Mouse (Mus musculus): ENCODE results near the gene Mup20. TPM values are rescaled to one million over a fixed set of nuclear protein-coding genes. Genes with fewer than 3 reads are reported as not detected.
"Not testable (repeated sequence)": the region's sequence is repeated elsewhere in the genome, so short reads cannot be mapped to it uniquely, and the experiment has no call there.

Mup20 gene
- total RNA-seq (2014; fragmentation: Nextera tagmentation): not detected in 2 replicates
- not detected in 2 replicates for total RNA-seq (2017)

DNA sequence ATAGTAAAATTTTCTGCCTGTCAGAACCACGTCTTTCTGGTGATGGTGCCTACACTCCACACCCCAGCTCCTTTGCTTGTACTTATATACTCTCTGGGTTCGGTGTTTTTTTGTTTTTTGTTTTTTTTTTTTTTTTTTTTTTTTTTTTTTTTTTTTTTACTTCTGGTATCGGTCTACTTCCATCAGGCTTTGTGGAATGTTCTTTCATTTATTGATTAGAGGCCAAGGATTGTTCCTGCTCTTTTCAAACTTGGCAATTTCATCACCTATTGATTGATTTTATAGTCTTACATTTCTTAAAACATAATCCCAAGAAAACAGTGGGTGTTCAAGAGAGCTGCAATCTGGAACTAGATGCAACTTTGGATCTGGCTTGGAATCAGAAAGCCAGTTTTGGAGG lies at the start of gene Mup20:
Gene Mup20, minus strand, starts transcription at position 101 of the 400 bp plus-strand sequence.
- ATAC-seq (replicated peaks; ENCODE audit: poor library complexity, severe bottlenecking): not testable (repeated sequence)

DNA sequence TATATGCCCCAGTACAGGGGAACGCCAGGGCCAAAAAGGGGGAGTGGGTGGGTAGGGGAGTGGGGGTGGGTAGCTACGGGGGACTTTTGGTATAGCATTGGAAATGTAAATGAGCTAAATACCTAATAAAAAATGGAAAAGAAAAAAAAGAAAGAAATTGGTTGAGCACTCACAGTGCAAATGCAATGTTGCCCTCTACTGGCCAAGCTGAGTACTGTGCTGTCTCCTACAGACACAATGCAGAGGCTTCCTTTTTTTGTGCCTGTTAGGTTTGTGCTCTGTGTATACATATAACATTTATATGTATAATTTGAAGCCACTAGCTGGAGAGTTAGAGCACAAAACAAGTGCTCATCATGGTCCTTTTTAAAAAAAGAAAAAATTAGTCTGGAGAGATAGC lies 49.4 kb upstream of the Mup20 start:
- peak; percentile 63; the same call in 1 of the 2 replicates for ATAC-seq (replicated peaks; ENCODE audit: poor library complexity, severe bottlenecking)

DNA sequence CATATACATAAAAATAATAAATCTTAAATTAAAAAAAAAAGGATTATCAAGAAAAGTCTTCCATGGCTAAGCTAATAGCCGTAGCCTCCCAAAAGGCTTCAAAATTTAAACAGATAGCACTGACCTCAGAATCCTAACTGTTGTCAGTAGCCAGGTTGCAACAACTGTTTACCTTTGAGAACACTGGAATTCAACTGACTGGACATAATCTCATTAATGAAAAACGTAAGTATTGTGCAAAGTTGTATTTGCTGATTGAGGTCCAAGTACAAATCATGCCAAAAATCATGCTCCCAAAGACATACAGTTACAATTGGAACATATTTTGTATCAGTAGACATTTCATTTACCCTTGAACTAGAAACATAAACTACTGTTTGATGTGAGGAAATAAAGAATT lies 34.0 kb upstream of the Mup20 start:
- ATAC-seq (replicated peaks; ENCODE audit: poor library complexity, severe bottlenecking): no peak

DNA sequence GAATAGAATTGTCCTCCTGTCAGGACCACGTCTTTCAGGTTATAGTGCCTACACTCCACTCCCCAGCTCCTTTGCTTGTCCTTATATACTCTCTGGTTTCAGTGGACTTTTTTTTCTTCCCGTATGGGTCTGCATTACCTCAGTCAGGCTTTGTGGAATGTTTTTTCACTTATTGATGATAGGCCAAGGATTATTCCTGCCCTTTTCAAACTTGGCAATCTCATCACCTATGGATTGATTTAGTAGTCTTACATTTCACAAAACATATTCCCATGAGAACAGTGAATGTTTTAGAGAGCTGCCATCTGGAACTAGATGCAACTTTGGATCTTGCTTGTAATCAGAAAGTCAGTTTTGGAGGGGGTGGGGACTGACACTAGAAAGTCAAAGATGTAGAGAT lies 33.3 kb upstream of the Mup20 start, which contains the start of gene Mup3:
Gene Mup3, minus strand, starts transcription at position 102 of the 400 bp plus-strand sequence.
- no peak for ATAC-seq (replicated peaks; ENCODE audit: poor library complexity, severe bottlenecking)

DNA sequence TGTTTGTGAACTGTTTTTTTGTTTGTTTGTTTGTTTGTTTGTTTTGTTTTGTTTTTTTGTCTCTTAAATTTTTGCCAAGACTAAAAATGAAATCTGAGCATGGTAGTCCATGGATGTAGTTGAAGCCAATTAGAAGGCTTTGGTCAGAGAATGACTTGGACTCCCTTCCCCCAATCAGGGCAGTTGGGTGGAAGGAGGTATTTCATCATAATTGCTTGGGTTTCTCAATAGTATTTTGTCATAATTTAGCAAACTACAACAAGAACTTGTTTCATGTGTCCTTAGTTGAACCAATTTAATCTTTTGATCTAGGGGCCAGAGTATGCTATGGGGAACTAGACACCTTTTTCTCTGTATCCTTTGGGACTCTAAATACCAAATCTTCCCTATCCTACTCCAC lies 28.8 kb upstream of the Mup20 start:
- peak; percentile 58 for ATAC-seq (replicated peaks; ENCODE audit: poor library complexity, severe bottlenecking)

DNA sequence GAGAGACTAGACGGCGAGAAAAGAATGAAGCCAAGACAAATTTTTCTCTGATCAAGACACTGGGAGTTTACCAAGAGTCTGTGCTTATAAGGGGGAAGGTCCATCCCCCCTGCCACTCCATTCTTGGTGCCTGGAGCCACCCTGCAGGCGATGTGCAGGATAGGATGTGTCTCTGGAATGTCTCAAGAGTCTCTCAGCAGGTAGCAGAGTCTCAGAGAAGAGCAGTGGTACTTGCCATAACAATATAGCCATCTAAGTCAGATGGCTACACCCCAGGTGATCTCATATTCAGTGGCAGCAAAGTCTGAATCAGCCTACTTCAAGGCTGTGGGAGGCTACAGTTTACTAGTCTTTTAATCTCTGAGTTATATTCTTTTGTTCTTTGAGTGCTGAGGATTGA lies 21.2 kb upstream of the Mup20 start:
- no peak for ATAC-seq (replicated peaks; ENCODE audit: poor library complexity, severe bottlenecking)

DNA sequence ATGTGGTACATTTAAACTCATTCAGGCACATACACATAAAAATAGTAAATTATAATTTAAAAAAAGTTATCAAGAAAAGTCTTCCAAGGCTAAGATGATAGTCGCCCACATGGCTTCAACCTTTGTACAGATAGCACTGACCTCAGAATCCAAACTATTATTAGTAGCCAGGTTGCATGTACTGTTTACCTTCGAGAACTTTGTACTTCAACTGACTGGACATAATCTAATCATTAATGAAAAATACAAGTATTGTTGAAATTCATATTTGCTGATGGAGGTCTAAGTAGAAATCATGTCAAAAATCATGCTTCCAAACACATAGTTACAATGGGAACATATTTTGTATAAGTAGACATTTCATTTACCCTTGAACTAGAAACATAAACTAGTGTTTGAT lies 822 bp upstream of the Mup20 start:
- ATAC-seq (replicated peaks; ENCODE audit: poor library complexity, severe bottlenecking): not testable (repeated sequence)

DNA sequence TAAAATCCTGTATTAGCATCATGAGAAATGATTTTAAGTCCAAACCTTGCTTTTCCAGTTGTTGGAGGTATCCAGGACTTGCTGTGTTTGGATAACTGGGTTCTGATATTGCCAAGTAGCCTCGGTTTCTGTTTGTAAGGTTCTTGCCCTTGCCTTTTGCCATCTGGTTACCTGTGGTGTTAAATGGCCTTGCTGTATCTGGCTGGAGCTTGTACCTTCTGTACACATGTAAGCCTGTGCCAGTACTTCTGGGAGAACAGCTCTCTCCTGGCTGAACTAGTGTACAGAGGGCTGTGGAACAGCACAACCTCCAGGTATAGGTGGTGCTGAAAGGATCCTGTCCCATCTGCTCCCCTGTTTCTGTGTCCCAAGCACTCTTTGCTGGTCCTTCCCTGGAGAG lies 27.7 kb downstream of the Mup20 start:
- no peak for ATAC-seq (replicated peaks; ENCODE audit: poor library complexity, severe bottlenecking)

DNA sequence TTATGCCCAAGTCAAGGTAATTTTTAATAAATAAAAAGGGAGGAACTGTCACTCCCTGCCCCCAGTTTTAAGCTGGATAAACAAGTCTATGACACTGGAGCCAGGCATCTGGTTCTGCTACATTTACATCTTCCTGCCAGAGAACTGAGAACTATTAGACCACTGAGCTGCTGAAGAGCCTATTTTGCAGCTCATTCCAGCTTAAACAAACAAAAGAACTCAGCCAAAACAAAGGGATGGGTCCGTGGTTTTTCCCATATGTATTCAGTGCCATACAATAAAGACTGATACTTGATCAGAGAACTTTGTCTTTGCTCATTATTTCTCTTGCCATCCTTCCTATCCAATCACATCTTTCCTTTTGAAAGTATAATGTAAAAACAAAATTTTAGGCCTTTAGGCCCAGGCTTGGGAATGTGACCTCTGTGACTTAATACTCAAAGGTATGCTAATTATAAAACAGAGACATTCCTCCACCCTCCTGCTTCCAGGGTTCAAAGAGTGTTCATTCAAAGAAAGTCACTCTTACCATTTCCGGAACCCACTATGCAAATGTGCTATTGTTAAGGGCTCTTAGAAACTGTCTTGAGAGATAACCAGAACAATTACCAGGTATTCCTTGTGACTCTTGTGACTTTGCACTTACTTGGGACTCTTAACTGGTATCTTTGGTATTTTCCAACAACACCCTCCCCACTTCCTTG lies 29.6 kb downstream of the Mup20 start:
- ATAC-seq (replicated peaks; ENCODE audit: poor library complexity, severe bottlenecking): no peak

DNA sequence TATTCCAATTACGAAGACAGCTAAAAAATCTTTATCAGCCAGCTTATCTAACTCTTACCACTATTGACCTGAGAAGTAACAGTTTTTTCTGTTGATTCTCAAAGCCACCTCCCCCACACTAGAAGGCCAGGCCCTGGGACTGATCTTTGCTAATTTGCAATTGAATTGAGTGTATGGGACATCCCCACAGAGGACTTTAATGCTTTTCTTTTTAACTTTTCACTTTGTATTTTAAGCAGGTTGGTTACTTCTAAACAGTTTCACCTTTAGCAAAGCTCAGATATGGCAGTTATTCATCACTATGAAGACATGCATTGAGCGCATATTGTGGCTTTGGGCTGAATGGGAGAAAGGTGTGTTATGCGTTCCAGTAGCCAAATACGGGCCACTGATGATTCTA lies 30.3 kb downstream of the Mup20 start:
- ATAC-seq (replicated peaks; ENCODE audit: poor library complexity, severe bottlenecking): no peak

DNA sequence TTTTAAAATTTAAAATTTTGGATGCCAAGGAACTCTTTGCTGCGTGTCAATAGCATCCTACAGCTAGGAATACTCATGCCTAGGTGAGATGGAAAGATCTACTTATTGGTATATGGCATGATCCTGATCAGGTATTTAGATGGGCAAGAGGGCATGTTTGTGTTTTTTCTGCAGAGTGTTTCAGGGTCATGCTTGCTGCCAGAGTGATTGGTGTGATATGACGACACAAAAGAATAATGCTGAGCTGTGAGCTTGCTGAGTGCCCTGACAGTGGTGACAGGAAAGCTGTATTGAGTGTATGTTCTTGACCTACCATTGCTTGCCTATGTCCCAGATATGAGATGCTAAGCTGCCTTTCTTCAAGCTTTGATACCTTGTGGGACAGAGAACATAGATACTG lies 30.8 kb downstream of the Mup20 start:
- ATAC-seq (replicated peaks; ENCODE audit: poor library complexity, severe bottlenecking): no peak

DNA sequence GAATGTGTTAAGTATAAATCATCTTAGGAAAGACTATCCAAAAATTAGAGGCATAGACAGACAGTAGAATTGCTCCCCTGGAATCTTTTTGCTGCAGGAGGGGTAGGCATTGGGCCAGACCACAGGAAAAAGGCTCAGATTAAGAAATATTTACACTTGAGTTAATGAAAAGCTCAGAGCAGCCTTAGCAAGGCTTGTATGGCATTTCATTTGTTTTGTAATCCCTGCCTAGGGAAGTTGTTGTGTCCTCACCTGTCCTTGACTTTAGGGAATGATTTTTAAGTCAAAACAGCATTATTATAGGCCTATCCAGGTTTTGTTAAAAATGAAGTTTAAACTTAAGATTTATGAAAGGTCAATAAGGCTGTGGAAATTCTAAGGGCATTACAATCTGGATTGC lies 33.4 kb downstream of the Mup20 start:
- not testable (repeated sequence) for ATAC-seq (replicated peaks; ENCODE audit: poor library complexity, severe bottlenecking)

Other genes starting within 250 kb of the Mup20 start
- gene Mup5, start 218.9 kb downstream of the Mup20 start, total RNA-seq (2014; fragmentation: Nextera tagmentation): not detected in 2 replicates
- gene Mup5, start 218.9 kb downstream of the Mup20 start, total RNA-seq (2017): not detected in 2 replicates
- gene Mup3, start 33.2 kb upstream of the Mup20 start, total RNA-seq (2014; fragmentation: Nextera tagmentation): not detected in 2 replicates
- not detected in 2 replicates for gene Mup3, start 33.2 kb upstream of the Mup20 start, total RNA-seq (2017)
- not detected in 2 replicates for gene Mup21, start 96.7 kb upstream of the Mup20 start, total RNA-seq (2014; fragmentation: Nextera tagmentation)
- not detected in 2 replicates for gene Mup21, start 96.7 kb upstream of the Mup20 start, total RNA-seq (2017)
- 0.64 TPM in 1 of 2 replicates, not detected in the other for gene Zfp37, start 176.9 kb upstream of the Mup20 start, total RNA-seq (2014; fragmentation: Nextera tagmentation)
- gene Zfp37, start 176.9 kb upstream of the Mup20 start, total RNA-seq (2017): not detected in 2 replicates
- 36.4 and 39.4 TPM in 2 replicates for gene Slc31a2, start 208.4 kb upstream of the Mup20 start, total RNA-seq (2014; fragmentation: Nextera tagmentation)
- 18.7 and 19.4 TPM in 2 replicates for gene Slc31a2, start 208.4 kb upstream of the Mup20 start, total RNA-seq (2017)